Mouse (Mus musculus): Measurements from ENCODE around the gene Vps26c. TPM values are rescaled to one million over a fixed set of nuclear protein-coding genes. Genes with fewer than 3 reads are reported as not detected.
A peak's percentile ranks its signal among the peaks of the same experiment; 100 is the strongest.

Vps26c gene
- polyA plus RNA-seq (2014; fragmentation: Nextera tagmentation; extraction: Ambion mirVana): 54.9 and 56.6 TPM in 2 replicates

DNA sequence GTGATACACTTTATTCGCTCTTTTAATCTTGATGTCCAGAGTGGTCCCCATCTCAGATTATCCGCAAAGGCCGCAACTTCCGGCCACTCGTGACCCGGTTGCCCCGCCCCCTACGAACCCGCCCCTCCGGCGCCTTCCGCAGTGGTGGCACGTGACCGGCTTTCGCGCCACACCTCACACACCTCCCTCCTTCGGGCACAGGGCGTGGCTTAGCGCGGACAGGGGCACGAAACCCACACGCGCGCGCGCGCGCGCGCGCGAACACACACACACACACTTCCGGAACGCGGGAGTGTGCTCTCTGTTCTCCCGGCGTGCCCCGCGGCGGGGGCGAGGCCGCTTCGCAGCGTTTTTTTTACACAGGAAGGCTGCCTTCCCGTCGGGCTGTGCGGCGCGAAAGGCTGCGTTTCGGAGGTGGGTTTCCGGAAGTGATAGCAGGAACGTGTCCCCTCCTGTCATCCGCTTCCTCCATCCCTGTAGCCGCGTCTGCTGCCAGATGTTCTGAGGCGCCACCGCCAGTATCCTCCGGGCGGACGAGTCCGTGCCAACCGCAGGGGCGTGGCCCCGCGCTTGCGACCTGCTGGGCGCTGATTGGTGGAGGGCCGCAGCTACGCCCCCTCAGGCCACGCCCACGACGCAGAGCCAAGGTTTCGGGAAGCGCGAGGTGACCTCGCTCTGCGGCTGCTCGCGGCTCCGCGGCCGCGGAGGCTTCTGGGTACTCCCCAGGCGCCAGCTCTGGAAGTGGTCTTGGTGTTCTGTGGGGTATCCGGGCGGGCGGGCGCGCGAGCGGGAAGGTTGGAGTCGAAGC, at the start of gene Vps26c:
Vps26c (minus strand) TSS at position 487 of the 808 bp plus-strand sequence.
- Histone ChIP-seq H3K27ac (replicated peaks; ENCODE audit: low read depth, low read length) (peak within 1 kb of the TSS; percentile 96), H3K4me3 (ENCODE audit: low read depth, low read length) (peak within 1 kb of the TSS; percentile 70), H3K36me3 (ENCODE audit: control insufficient read depth, insufficient read depth, low read length) (no peaks in the 10 kb centered on the region), H3K4me1 (ENCODE audit: control insufficient read depth, insufficient read depth, low read length) (peaks cover 16% of the 10 kb centered on the region), H3K4me2 (ENCODE audit: low read depth, low read length) (peak within 1 kb of the TSS; percentile 80), H3K9ac (ENCODE audit: low read depth, low read length) (peak within 1 kb of the TSS; percentile 77), H3K9me3 (ENCODE audit: control insufficient read depth, low read length) (no peaks in the 10 kb centered on the region), H3K27me3 (replicated peaks; ENCODE audit: control insufficient read depth, insufficient read depth, low read length) (no peaks in the 10 kb centered on the region)
- WGBS: under 1% methylated on average over 58 of the region's 93 CpGs
- DNase-seq (ENCODE audit: low spot score): peak; percentile 99
- ATAC-seq (ENCODE audit: low read depth): peak; percentile 93

DNA sequence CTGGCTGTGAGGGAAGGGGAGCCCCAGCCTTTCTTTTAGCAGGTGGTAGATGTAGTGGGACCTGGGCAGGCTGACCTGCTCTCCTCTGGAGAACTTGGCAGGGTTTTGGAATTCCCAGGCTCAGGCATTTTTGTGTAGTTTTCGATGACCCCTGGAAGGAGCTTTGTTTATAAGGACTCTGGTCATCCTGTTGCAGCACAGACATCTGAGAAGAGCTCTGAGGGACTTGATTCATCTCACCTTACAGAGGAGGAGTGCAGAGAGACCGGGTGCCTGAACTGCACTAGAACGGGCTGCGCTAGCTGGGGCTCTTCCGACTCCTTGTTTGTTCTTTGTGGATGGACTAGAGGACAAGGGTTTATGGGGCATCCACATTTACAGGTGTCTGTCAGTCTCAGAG, 49.1 kb upstream of the Vps26c start:
- DNase-seq (ENCODE audit: low spot score): no peak
- Histone ChIP-seq H3K27me3 (replicated peaks; ENCODE audit: control insufficient read depth, insufficient read depth, low read length) (no peaks in the 10 kb centered on the region), H3K9me3 (ENCODE audit: control insufficient read depth, low read length) (no peaks in the 10 kb centered on the region), H3K4me2 (ENCODE audit: low read depth, low read length) (no peak overlapping the region), H3K36me3 (ENCODE audit: control insufficient read depth, insufficient read depth, low read length) (no peaks in the 10 kb centered on the region), H3K4me1 (ENCODE audit: control insufficient read depth, insufficient read depth, low read length) (peaks cover 38% of the 10 kb centered on the region), H3K9ac (ENCODE audit: low read depth, low read length) (no peak overlapping the region), H3K27ac (replicated peaks; ENCODE audit: low read depth, low read length) (no peak overlapping the region), H3K4me3 (ENCODE audit: low read depth, low read length) (no peak overlapping the region)
- 67% methylated on average over 5 of the region's 5 CpGs for WGBS
- no peak for ATAC-seq (ENCODE audit: low read depth)

DNA sequence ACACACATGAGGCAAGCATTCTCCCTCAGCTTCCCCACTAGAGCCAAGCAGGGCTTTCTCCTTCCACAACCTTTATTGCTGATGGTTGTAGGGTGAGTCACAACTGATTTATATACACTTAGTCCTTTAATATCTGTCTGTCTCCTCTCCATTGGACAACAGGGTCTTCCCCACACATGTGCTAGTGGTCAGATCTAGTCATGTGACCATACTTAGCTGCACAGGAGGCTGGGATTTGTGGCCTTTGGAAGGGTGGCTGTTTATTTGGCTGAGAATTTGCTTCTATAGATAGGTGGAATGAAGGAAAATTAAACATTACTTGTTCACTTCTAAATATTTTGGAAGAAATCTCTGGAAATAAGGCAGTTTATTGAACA, 48.1 kb upstream of the Vps26c start:
- H3K4me1 ChIP-seq (ENCODE audit: control insufficient read depth, insufficient read depth, low read length): peaks cover 30% of the 10 kb centered on the region
- H3K27ac ChIP-seq (replicated peaks; ENCODE audit: low read depth, low read length): no peak overlapping the region
- H3K27me3 ChIP-seq (replicated peaks; ENCODE audit: control insufficient read depth, insufficient read depth, low read length): no peaks in the 10 kb centered on the region
- H3K9me3 ChIP-seq (ENCODE audit: control insufficient read depth, low read length): no peaks in the 10 kb centered on the region
- no peak for ATAC-seq (ENCODE audit: low read depth)
- no peak overlapping the region for H3K4me2 ChIP-seq (ENCODE audit: low read depth, low read length)
- no peak overlapping the region for H3K9ac ChIP-seq (ENCODE audit: low read depth, low read length)
- no peak for DNase-seq (ENCODE audit: low spot score)
- H3K4me3 ChIP-seq (ENCODE audit: low read depth, low read length): no peak overlapping the region
- no peaks in the 10 kb centered on the region for H3K36me3 ChIP-seq (ENCODE audit: control insufficient read depth, insufficient read depth, low read length)

DNA sequence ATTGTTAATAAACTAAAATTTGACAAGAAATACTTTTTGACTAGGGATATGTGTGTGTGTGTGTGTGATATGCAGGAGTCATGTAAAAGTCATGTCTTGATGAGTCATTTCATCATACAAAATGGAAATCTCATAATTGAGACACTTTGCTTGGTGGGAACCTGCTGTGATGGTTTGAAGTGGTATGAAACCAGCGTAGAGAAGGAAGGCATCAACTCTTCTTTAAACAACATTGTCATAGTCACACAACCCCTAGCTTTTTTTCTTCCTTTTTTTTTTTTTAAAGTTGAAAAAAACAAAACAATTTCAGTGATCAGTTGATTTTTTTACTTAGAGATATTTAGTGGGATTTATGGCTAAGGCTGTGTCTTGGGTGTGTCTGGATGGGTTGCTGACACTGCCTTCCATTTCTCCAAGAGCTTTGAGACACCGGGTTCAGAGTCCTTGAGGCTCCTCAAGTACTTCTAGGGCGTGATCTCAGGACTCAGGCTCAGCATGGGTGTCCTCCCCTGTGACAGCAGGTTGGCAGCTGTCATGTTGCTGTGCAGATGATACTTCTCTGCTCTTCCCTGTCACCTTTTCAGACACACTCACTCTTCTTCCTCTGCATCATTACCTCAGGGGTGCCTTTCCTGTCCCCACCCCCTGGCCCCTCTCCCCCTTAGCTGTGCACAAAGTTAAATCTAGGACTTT, 47.5 kb upstream of the Vps26c start:
- H3K27ac ChIP-seq (replicated peaks; ENCODE audit: low read depth, low read length): no peak overlapping the region
- H3K36me3 ChIP-seq (ENCODE audit: control insufficient read depth, insufficient read depth, low read length): no peaks in the 10 kb centered on the region
- 84% methylated on average over 3 of the region's 3 CpGs for WGBS
- no peak overlapping the region for H3K9ac ChIP-seq (ENCODE audit: low read depth, low read length)
- peaks cover 30% of the 10 kb centered on the region for H3K4me1 ChIP-seq (ENCODE audit: control insufficient read depth, insufficient read depth, low read length)
- H3K9me3 ChIP-seq (ENCODE audit: control insufficient read depth, low read length): no peaks in the 10 kb centered on the region
- H3K27me3 ChIP-seq (replicated peaks; ENCODE audit: control insufficient read depth, insufficient read depth, low read length): no peaks in the 10 kb centered on the region
- no peak overlapping the region for H3K4me2 ChIP-seq (ENCODE audit: low read depth, low read length)
- ATAC-seq (ENCODE audit: low read depth) (no peak), DNase-seq (ENCODE audit: low spot score) (no peak)
- no peak overlapping the region for H3K4me3 ChIP-seq (ENCODE audit: low read depth, low read length)

DNA sequence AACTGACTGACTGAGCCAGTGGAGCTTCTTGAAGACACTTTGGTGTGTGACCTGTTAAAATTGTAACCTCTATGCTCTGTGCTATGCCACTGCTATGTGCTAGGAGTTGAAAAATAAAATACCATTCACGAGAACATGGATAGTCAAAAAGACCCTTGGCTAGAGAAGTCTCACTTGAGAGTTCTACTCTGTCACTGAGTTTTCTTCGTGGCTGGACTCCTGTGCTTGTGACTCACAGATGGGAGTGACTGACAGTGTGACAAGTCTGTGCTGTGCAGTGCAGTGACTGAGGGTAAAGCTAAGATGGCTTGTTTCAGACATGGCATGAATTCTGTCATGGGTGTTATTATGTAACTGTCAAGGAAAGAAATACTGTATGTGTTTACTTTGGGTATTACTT, 45.8 kb upstream of the Vps26c start:
- H3K9me3 ChIP-seq (ENCODE audit: control insufficient read depth, low read length): no peaks in the 10 kb centered on the region
- H3K9ac ChIP-seq (ENCODE audit: low read depth, low read length): no peak overlapping the region
- H3K27ac ChIP-seq (replicated peaks; ENCODE audit: low read depth, low read length): no peak overlapping the region
- ATAC-seq (ENCODE audit: low read depth): no peak
- peak overlapping the region; percentile 14; the same call in 1 of the 2 replicates for H3K4me3 ChIP-seq (ENCODE audit: low read depth, low read length)
- no peaks in the 10 kb centered on the region for H3K27me3 ChIP-seq (replicated peaks; ENCODE audit: control insufficient read depth, insufficient read depth, low read length)
- no peaks in the 10 kb centered on the region for H3K36me3 ChIP-seq (ENCODE audit: control insufficient read depth, insufficient read depth, low read length)
- H3K4me2 ChIP-seq (ENCODE audit: low read depth, low read length): peak overlapping the region; percentile 40
- DNase-seq (ENCODE audit: low spot score): no peak
- WGBS: 37% methylated on average over 2 of the region's 2 CpGs
- peaks cover 30% of the 10 kb centered on the region for H3K4me1 ChIP-seq (ENCODE audit: control insufficient read depth, insufficient read depth, low read length)

DNA sequence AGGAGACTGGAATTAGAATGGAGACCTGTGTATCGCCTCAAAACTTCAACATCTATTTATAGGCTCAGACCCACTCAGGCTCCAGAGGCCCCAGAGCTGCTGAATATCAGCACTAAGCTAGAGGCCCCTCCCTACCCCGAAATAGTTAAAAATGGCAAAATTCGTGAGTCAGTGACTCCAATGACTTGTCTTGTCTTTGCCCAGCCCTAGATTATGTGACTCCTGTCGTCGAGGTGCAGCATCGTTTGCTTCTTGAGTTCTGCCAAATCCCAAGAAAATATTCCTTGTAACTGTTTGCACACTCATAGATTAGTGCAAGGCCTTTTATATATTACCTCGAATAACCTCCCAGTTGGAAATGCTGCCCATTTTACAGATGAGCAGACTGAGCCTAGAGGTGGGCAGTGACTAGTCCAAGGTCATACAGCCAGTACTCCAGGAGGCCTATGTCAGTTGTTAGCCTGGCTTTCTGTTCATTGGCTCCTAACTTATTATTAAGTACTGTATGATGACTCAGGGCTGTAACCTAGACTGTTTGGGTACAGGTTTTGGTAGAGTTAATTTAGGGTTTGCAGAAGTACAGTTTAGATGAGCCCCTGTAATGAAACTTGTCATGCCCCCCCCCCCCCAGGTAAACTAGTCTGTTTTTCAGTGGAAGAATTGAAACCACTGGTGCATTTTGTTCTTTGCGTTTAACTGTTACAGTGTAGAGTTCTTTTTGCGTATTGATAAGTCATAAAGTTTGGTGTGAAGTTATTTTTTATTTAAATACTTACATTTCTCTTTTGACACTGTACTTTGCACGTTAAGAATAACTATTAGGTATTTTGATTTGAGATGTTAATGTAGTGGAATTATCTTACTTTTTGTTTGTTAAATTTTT, 44.7 kb upstream of the Vps26c start:
- Histone ChIP-seq H3K4me3 (ENCODE audit: low read depth, low read length) (peak overlapping the region; percentile 97), H3K9ac (ENCODE audit: low read depth, low read length) (peak overlapping the region; percentile 99), H3K27me3 (replicated peaks; ENCODE audit: control insufficient read depth, insufficient read depth, low read length) (no peaks in the 10 kb centered on the region), H3K4me1 (ENCODE audit: control insufficient read depth, insufficient read depth, low read length) (peaks cover 30% of the 10 kb centered on the region), H3K4me2 (ENCODE audit: low read depth, low read length) (peak overlapping the region; percentile 68), H3K27ac (replicated peaks; ENCODE audit: low read depth, low read length) (peak overlapping the region; percentile 100), H3K36me3 (ENCODE audit: control insufficient read depth, insufficient read depth, low read length) (no peaks in the 10 kb centered on the region), H3K9me3 (ENCODE audit: control insufficient read depth, low read length) (no peaks in the 10 kb centered on the region)
- ATAC-seq (ENCODE audit: low read depth) (no peak), DNase-seq (ENCODE audit: low spot score) (no peak)
- WGBS: 24% methylated on average over 10 of the region's 10 CpGs

DNA sequence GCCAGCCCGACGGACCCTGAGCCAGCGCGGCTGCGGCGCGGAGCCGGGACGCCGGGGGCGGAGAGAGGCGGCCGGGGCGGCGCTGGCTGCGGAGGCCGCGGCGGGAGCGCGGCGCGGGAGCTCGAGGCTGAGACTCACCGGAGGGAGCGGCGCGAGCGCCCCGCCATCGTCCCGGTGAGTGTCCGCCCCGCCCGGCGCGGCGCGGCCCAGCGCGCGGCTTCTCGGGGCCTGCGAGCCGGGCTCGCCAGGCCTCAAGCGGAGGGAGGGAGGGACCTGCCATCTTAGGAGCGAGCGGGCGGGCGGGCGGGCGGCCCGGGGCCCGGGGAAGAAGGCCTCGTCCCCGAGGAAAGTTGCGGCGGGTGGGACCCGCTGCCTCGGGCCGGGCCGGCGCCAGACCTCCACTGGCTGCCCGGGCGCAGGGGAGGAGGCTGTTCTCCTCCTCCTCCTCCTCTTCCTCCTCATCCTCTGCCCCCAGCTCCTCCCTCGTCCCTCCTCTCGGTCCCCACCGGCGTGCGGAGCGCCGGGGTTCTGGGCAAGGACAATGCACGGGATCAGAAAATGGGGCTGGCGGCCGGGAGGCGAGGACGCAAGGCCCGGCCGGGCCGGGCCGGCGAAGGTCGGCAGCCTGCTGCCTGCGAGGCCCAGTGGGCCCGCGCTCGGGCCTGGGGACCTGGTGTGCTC, 43.9 kb upstream of the Vps26c start:
- DNase-seq (ENCODE audit: low spot score): peak; percentile 66
- Histone ChIP-seq H3K4me1 (ENCODE audit: control insufficient read depth, insufficient read depth, low read length) (peaks cover 24% of the 10 kb centered on the region), H3K4me3 (ENCODE audit: low read depth, low read length) (peak overlapping the region; percentile 97), H3K27me3 (replicated peaks; ENCODE audit: control insufficient read depth, insufficient read depth, low read length) (no peaks in the 10 kb centered on the region), H3K9ac (ENCODE audit: low read depth, low read length) (peak overlapping the region; percentile 99), H3K4me2 (ENCODE audit: low read depth, low read length) (peak overlapping the region; percentile 68), H3K9me3 (ENCODE audit: control insufficient read depth, low read length) (no peaks in the 10 kb centered on the region), H3K36me3 (ENCODE audit: control insufficient read depth, insufficient read depth, low read length) (no peaks in the 10 kb centered on the region), H3K27ac (replicated peaks; ENCODE audit: low read depth, low read length) (peak overlapping the region; percentile 100)
- 0% methylated on average over 16 of the region's 88 CpGs for WGBS
- 0 out of 2 replicates have a peak, but pooled peaks have one; percentile 7 for ATAC-seq (ENCODE audit: low read depth)

Data from embryonic facial prominence, embryonic 14.5 days (tissue).